Mouse (Mus musculus): Measurements from ENCODE around the gene Gak. TPM values are rescaled to one million over a fixed set of nuclear protein-coding genes. Genes with fewer than 3 reads are reported as not detected.
A peak's percentile ranks its signal among the peaks of the same experiment; 100 is the strongest.

Gak gene
- polyA plus RNA-seq, 1 experiment from 2014 or later, result 48.8 TPM

DNA sequence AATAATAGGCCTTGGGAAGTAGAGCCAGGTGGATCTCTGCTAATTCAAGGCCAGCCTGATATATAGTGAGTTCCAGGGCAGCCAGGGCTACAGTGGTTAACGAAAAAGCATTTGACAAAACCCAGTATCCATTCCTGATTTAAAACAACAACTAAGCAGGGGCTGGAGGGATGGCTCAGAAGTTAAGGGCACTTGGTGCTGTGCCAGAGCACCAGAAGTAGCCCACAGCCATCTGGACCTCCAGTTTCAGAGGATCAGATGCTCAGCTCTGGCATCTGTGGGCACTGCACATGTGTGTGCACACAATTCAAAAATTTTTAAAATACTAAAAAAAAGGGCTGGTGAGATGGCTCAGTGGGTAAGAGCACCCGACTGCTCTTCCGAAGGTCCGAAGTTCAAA is 4.1 kb upstream of the Gak start:
- ATAC-seq (ENCODE audit: insufficient read depth, low FRiP score, low read depth), result no peak
- no peak overlapping the region for H3K9ac ChIP-seq
- no peaks in the 10 kb centered on the region for H3K4me1 ChIP-seq
- H3K4me3 ChIP-seq (replicated peaks), result no peak overlapping the region
- WGBS, result 89% methylated on average over 4 of the region's 4 CpGs
- H3K27me3 ChIP-seq (replicated peaks), result no peaks in the 10 kb centered on the region
- H3K27ac ChIP-seq, result no peak overlapping the region
- H3K4me2 ChIP-seq, result no peak overlapping the region
- H3K36me3 ChIP-seq, result no peaks in the 10 kb centered on the region
- H3K9me3 ChIP-seq, result no peaks in the 10 kb centered on the region

GRCm38 (mm10) chr5:108628891-108629633 is 493 bp downstream of the Gak start:
- H3K4me2 ChIP-seq, result peak overlapping the region; percentile 78
- no peaks in the 10 kb centered on the region for H3K27me3 ChIP-seq (replicated peaks)
- peak; percentile 82 for ATAC-seq (ENCODE audit: insufficient read depth, low FRiP score, low read depth)
- H3K4me1 ChIP-seq, result 0 out of 2 replicates have a peak, but pooled peaks cover 3% of the 10 kb centered on the region
- WGBS, result 1% methylated on average over 31 of the region's 32 CpGs
- H3K9me3 ChIP-seq, result no peaks in the 10 kb centered on the region
- peak overlapping the region; percentile 87 for H3K27ac ChIP-seq
- H3K4me3 ChIP-seq (replicated peaks), result peak overlapping the region; percentile 96
- no peaks in the 10 kb centered on the region for H3K36me3 ChIP-seq
- peak overlapping the region; percentile 97 for H3K9ac ChIP-seq

- Histone ChIP-seq H3K9me3 (no peaks in the 10 kb centered on the region), H3K27me3 (replicated peaks) (no peaks in the 10 kb centered on the region), H3K4me3 (replicated peaks) (no peak overlapping the region), H3K27ac (no peak overlapping the region), H3K4me2 (no peak overlapping the region), H3K9ac (no peak overlapping the region), H3K4me1 (0 out of 2 replicates have a peak, but pooled peaks cover 3% of the 10 kb centered on the region), H3K36me3 (peaks cover 18% of the 10 kb centered on the region)
- 83% methylated on average over 4 of the region's 4 CpGs for WGBS
- ATAC-seq (ENCODE audit: insufficient read depth, low FRiP score, low read depth), result no peak
These were observed 3.4 kb downstream of the Gak start for GRCm38 (mm10) chr5:108626050-108626660.

- Histone ChIP-seq H3K4me2 (no peak overlapping the region), H3K4me3 (replicated peaks) (no peak overlapping the region), H3K27ac (no peak overlapping the region), H3K4me1 (0 out of 2 replicates have a peak, but pooled peaks cover 2% of the 10 kb centered on the region), H3K9me3 (no peaks in the 10 kb centered on the region), H3K36me3 (peaks cover 22% of the 10 kb centered on the region), H3K9ac (no peak overlapping the region), H3K27me3 (replicated peaks) (no peaks in the 10 kb centered on the region)
- WGBS, result 78% methylated on average over 2 of the region's 2 CpGs
- no peak for ATAC-seq (ENCODE audit: insufficient read depth, low FRiP score, low read depth)
These were observed 7.7 kb downstream of the Gak start for GRCm38 (mm10) chr5:108621870-108622269.

GRCm38 (mm10) chr5:108610426-108610825 is 19.1 kb downstream of the Gak start:
- Histone ChIP-seq H3K4me1 (no peaks in the 10 kb centered on the region), H3K36me3 (peaks cover 63% of the 10 kb centered on the region), H3K9ac (no peak overlapping the region), H3K4me3 (replicated peaks) (no peak overlapping the region), H3K4me2 (no peak overlapping the region), H3K27ac (no peak overlapping the region), H3K27me3 (replicated peaks) (no peaks in the 10 kb centered on the region), H3K9me3 (no peaks in the 10 kb centered on the region)
- 100% methylated on average over 1 of the region's 1 CpGs for WGBS
- no peak for ATAC-seq (ENCODE audit: insufficient read depth, low FRiP score, low read depth)

DNA sequence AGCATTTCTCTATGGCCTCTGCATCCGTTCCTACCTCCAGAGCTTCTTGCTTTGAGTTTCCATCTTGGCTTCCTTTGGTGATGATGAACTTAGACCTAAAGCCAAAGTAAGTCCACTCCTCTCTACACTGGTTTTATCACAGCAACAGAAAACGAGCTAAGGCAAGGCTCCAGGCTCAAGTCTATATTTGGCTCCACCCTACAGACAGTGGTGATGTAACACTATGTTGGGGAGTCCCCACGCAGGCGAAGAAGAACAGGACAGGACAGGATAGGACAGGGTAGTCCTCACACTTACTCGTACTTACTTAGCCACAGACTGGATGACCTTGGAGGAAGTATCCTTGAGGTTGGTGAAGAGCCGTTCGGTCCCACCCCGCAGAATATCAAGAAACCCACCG is 27.0 kb downstream of the Gak start:
- no peak overlapping the region for H3K27ac ChIP-seq
- no peak overlapping the region for H3K9ac ChIP-seq
- no peaks in the 10 kb centered on the region for H3K9me3 ChIP-seq
- no peaks in the 10 kb centered on the region for H3K4me1 ChIP-seq
- no peaks in the 10 kb centered on the region for H3K27me3 ChIP-seq (replicated peaks)
- no peak for ATAC-seq (ENCODE audit: insufficient read depth, low FRiP score, low read depth)
- WGBS, result 91% methylated on average over 9 of the region's 9 CpGs
- peaks cover 67% of the 10 kb centered on the region for H3K36me3 ChIP-seq
- no peak overlapping the region for H3K4me3 ChIP-seq (replicated peaks)
- H3K4me2 ChIP-seq, result no peak overlapping the region

DNA sequence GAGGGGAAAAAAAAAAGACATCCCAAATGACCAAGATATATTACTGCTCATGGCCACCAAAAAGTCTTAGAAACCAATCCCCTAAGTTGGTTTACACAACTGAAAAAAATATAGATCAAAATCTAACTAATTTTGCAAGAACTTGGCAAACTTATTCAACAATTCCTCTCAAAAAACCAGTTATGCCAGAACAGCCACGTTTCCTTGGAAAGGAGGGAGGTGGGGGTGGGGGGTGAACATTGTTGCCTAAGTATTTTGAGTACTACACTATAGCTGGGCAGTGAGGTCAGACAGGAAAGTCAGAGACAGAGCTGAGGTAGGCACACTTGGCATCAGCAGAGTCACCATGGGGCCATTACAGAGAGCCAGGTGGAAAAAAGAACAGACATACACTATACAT is 29.6 kb downstream of the Gak start:
- Histone ChIP-seq H3K27ac (no peak overlapping the region), H3K4me1 (no peaks in the 10 kb centered on the region), H3K9ac (no peak overlapping the region), H3K27me3 (replicated peaks) (no peaks in the 10 kb centered on the region), H3K9me3 (no peaks in the 10 kb centered on the region), H3K4me2 (no peak overlapping the region), H3K36me3 (peaks cover 76% of the 10 kb centered on the region), H3K4me3 (replicated peaks) (no peak overlapping the region)
- no peak for ATAC-seq (ENCODE audit: insufficient read depth, low FRiP score, low read depth)
- 66% methylated on average over 1 of the region's 1 CpGs for WGBS

GRCm38 (mm10) chr5:108581361-108581891 is 48.1 kb downstream of the Gak start:
- Histone ChIP-seq H3K36me3 (peaks cover 68% of the 10 kb centered on the region), H3K4me2 (no peak overlapping the region), H3K9ac (no peak overlapping the region), H3K4me1 (no peaks in the 10 kb centered on the region), H3K4me3 (replicated peaks) (no peak overlapping the region), H3K27ac (no peak overlapping the region), H3K27me3 (replicated peaks) (no peaks in the 10 kb centered on the region), H3K9me3 (no peaks in the 10 kb centered on the region)
- 89% methylated on average over 3 of the region's 3 CpGs for WGBS
- ATAC-seq (ENCODE audit: insufficient read depth, low FRiP score, low read depth), result no peak

GRCm38 (mm10) chr5:108573054-108573453 is 56.5 kb downstream of the Gak start:
- Histone ChIP-seq H3K4me2 (no peak overlapping the region), H3K9me3 (no peaks in the 10 kb centered on the region), H3K36me3 (peaks cover 60% of the 10 kb centered on the region), H3K4me1 (no peaks in the 10 kb centered on the region), H3K9ac (no peak overlapping the region), H3K27me3 (replicated peaks) (no peaks in the 10 kb centered on the region), H3K27ac (no peak overlapping the region), H3K4me3 (replicated peaks) (no peak overlapping the region)
- 87% methylated on average over 6 of the region's 6 CpGs for WGBS
- no peak for ATAC-seq (ENCODE audit: insufficient read depth, low FRiP score, low read depth)

DNA sequence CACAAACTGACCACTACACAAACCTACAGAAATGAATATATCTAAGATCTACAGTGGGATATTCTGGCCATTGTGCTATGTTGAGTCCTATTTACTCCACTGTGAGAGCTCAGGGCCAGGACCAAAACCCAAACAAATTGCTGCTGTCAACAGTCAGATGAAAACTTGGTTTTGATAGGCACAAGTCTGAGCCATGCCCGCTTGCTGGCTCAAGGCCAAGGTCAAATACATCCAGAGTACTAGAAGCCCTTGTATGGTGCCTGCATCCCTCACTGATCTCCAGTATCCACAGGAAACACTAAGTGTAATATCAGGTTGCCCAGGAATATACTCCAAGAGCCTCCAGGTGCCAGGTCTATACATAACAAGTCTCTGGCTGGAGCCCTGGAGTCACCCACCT is 58.6 kb downstream of the Gak start:
- no peak overlapping the region for H3K27ac ChIP-seq
- 70% methylated on average over 1 of the region's 1 CpGs for WGBS
- H3K27me3 ChIP-seq (replicated peaks), result no peaks in the 10 kb centered on the region
- H3K4me3 ChIP-seq (replicated peaks), result no peak overlapping the region
- H3K9ac ChIP-seq, result no peak overlapping the region
- ATAC-seq (ENCODE audit: insufficient read depth, low FRiP score, low read depth), result no peak
- H3K36me3 ChIP-seq, result peaks cover 50% of the 10 kb centered on the region
- no peaks in the 10 kb centered on the region for H3K4me1 ChIP-seq
- no peak overlapping the region for H3K4me2 ChIP-seq
- H3K9me3 ChIP-seq, result no peaks in the 10 kb centered on the region

- Histone ChIP-seq H3K27me3 (replicated peaks) (no peaks in the 10 kb centered on the region), H3K9ac (no peak overlapping the region), H3K36me3 (peaks cover 33% of the 10 kb centered on the region), H3K4me3 (replicated peaks) (no peak overlapping the region), H3K9me3 (no peaks in the 10 kb centered on the region), H3K27ac (no peak overlapping the region), H3K4me1 (no peaks in the 10 kb centered on the region), H3K4me2 (no peak overlapping the region)
- no peak for ATAC-seq (ENCODE audit: insufficient read depth, low FRiP score, low read depth)
- 88% methylated on average over 2 of the region's 2 CpGs for WGBS
These were observed 62.5 kb downstream of the Gak start for GRCm38 (mm10) chr5:108567104-108567503.

DNA sequence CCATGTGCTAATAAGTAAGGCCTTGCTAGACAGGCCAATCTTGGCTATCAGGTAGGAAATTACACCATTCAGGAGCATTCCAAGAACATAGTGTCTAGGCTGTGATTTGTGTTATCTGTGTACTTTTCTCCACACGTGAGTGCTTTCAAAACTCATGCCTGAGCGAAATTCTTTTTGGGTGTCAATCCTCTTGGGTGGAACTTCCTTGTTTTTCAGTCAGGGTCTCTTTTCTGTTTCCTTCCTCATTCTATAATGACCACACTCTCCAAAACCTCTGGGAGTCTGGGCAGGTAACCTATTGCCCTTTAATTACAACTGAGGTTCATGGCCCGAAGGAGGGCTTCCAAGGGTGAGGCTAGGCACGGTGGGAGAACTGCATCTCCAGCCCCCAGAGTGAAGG is 63.0 kb downstream of the Gak start:
- H3K4me1 ChIP-seq, result no peaks in the 10 kb centered on the region
- H3K9ac ChIP-seq, result no peak overlapping the region
- H3K36me3 ChIP-seq, result peaks cover 32% of the 10 kb centered on the region

More for the DNA sequence above, 63.0 kb downstream of the Gak start:
- H3K9me3 ChIP-seq, result no peaks in the 10 kb centered on the region
- no peak overlapping the region for H3K27ac ChIP-seq
- ATAC-seq (ENCODE audit: insufficient read depth, low FRiP score, low read depth), result no peak
- H3K27me3 ChIP-seq (replicated peaks), result no peaks in the 10 kb centered on the region
- H3K4me2 ChIP-seq, result no peak overlapping the region
- no peak overlapping the region for H3K4me3 ChIP-seq (replicated peaks)
- WGBS, result 82% methylated on average over 4 of the region's 4 CpGs

All from stomach, embryonic 15.5 days (tissue).